Mouse (Mus musculus) ES-E14 (cell line): ENCODE measurements around the gene Gm11146. TPM values are rescaled to one million over a fixed set of nuclear protein-coding genes. Genes with fewer than 3 reads are reported as not detected.

Source experiments
- DNase-seq: peaks from one replicate; pipeline ENCODE4 v3.0.0-alpha.2; 2013; ENCODE audit warnings: low read depth, low spot score
- H3K27ac ChIP-seq: 2 replicates; pipeline ENCODE4 v1.5.1; 2012; ENCODE audit warnings: low read depth, mild to moderate bottlenecking, low read length, moderate library complexity, mixed read lengths; ENCODE audit not compliant: poor library complexity, insufficient read depth, severe bottlenecking
- H3K36me3 ChIP-seq: 2 replicates; pipeline ENCODE4 v1.6.1; 2012; ENCODE audit warnings: mild to moderate bottlenecking, low read length, moderate library complexity, mixed read lengths; ENCODE audit not compliant: control insufficient read depth, poor library complexity, insufficient read depth, severe bottlenecking
- H3K4me1 ChIP-seq, 2 experiments: fragments of 150-350 bp in 1 of 2; sonication (generic) in 1 of 2; 2 replicates each; pipeline ENCODE4 v1.6.1; 2012; ENCODE audit warnings: low read length in 2 of 2, mild to moderate bottlenecking in 1 of 2, mixed read lengths in 1 of 2; ENCODE audit not compliant: control insufficient read depth in 2 of 2, insufficient read depth in 2 of 2, poor library complexity in 1 of 2
- H3K4me3 ChIP-seq, 2 experiments: fragments of 150-350 bp in 1 of 2; sonication (generic) in 1 of 2; 2 replicates each; pipeline ENCODE4 v1.5.1; 2012; ENCODE audit warnings: low read length in 2 of 2, low read depth in 1 of 2, mild to moderate bottlenecking in 1 of 2, mixed read lengths in 1 of 2; ENCODE audit not compliant: insufficient read depth in 1 of 2, poor library complexity in 1 of 2, severe bottlenecking in 1 of 2
- H3K9ac ChIP-seq: 2 replicates; pipeline ENCODE4 v1.6.1; 2012; ENCODE audit warnings: low read depth, mild to moderate bottlenecking, low read length, mixed read lengths; ENCODE audit not compliant: poor library complexity, insufficient read depth, severe bottlenecking
- H3K9me3 ChIP-seq: fragments of 150-350 bp; sonication (generic); 2 replicates; pipeline ENCODE4 v1.6.1; 2012; ENCODE audit warnings: low read depth, mild to moderate bottlenecking, low read length; ENCODE audit not compliant: control insufficient read depth, insufficient read depth
- CHD2 ChIP-seq: IDR thresholded peaks from 2 replicates; pipeline ENCODE4 v1.6.1; 2014; ENCODE audit warnings: mild to moderate bottlenecking, low read depth, low read length, inconsistent platforms
- HCFC1 ChIP-seq: IDR thresholded peaks from 2 replicates; pipeline ENCODE4 v1.6.1; 2012; ENCODE audit warnings: low read length, inconsistent platforms, borderline replicate concordance; ENCODE audit not compliant: insufficient read depth
- MAFK ChIP-seq: IDR thresholded peaks from 2 replicates; pipeline ENCODE4 v1.6.1; 2014; ENCODE audit warnings: mild to moderate bottlenecking, low read depth, low read length, inconsistent platforms; ENCODE audit not compliant: insufficient read depth
- ZC3H11A ChIP-seq: IDR thresholded peaks from 2 replicates; pipeline ENCODE4 v1.6.1; 2012; ENCODE audit warnings: low read depth, mild to moderate bottlenecking, inconsistent platforms, low read length, borderline replicate concordance
- ZNF384 ChIP-seq: IDR thresholded peaks from 2 replicates; pipeline ENCODE4 v1.6.1; 2012; ENCODE audit warnings: low read depth, low read length, inconsistent platforms
- in situ Hi-C, 2 experiments: fragments of 600-800 bp; cut with MboI; formaldehyde crosslinking; loops; one replicate each; pipeline ENCODE4 v1.15.1; 2025; ENCODE audit warnings: low sequenced_read_pairs in 2 of 2, inconsistent platforms in 1 of 2; ENCODE audit not compliant: unreplicated experiment in 2 of 2
- total RNA-seq: library from RNA; depleted of rRNA; stranded (reverse); fragments of 300-350 nt; gene quantifications from 2 replicates; pipeline ENCODE4 v1.2.3, GENCODE M21; 2012

The Gm11146 gene
- total RNA-seq, 1 experiment: not detected

DNA sequence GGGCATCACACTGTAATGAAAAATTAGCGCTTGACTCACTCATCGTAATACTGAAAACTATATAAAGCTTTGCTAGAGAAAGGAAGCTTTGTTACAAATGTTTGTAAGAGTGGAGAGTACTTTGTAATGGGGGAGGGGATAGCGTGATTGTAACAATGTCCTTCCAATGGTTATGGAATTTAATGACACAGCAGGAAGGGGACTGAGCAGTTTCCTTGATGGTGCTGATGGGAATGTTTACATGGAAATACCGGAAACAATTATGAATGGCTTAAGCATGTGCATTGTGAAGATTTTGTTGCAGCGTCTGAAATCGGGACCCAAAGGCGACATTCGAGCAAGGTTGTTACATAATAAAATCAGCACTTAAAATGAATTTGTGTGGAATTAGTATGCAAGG lies 32.4 kb downstream of the Gm11146 start:
- no peak overlapping the region for H3K9ac ChIP-seq
- TF ChIP-seq CHD2 (no peak), ZNF384 (no peak), MAFK (no peak), HCFC1 (no peak), ZC3H11A (no peak)
- in situ Hi-C loops: no loop called here
- no peaks in the 10 kb centered on the region for H3K4me1 ChIP-seq
- no peak overlapping the region for H3K4me3 ChIP-seq
- DNase-seq: no peak
- no peak overlapping the region for H3K27ac ChIP-seq
- H3K36me3 ChIP-seq: no peaks in the 10 kb centered on the region
- H3K9me3 ChIP-seq: no peaks in the 10 kb centered on the region

DNA sequence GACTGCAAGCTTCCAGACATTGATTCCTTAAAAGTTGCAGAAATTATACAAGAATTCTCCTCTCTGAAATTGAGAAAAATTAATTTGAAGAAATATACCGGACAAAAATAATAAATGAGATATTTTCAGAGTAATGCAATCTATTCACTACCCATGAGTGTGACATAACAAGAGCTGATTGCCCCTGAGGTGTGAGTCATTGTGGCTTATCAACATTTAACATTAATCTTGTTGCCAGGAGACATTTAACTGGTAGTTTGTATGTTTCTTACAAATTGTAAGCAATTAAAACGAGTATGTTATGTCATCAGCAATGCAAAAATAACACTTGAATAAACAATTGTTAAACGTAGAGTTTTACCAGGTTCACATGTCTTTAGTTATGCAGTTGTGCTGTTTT lies 33.5 kb downstream of the Gm11146 start:
- H3K4me3 ChIP-seq: no peak overlapping the region
- no peaks in the 10 kb centered on the region for H3K4me1 ChIP-seq
- no peak overlapping the region for H3K9ac ChIP-seq
- no peaks in the 10 kb centered on the region for H3K9me3 ChIP-seq
- TF ChIP-seq HCFC1: no peak
- TF ChIP-seq MAFK: no peak
- TF ChIP-seq CHD2: no peak
- TF ChIP-seq ZNF384: no peak
- no peak for TF ChIP-seq ZC3H11A
- in situ Hi-C loops: no loop called here
- no peak overlapping the region for H3K27ac ChIP-seq
- no peaks in the 10 kb centered on the region for H3K36me3 ChIP-seq
- DNase-seq: no peak

DNA sequence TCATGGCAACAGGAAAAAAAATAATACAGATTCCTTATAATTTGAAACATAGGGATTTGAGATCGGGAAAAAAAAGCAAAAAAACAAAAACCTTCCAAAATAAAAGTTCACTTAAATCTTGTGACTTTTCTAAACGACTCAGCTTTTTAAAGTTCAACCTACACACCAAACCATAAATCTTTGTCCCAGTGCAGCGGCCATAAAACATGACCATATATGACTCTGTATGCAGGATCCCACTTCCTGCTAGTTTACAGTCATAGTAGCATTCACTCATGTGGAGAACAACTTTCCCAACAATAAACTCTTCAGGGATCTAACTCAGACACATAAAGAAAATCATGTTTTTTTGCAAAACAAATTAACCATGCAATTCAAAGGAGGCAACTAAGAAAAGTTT lies 39.0 kb downstream of the Gm11146 start:
- TF ChIP-seq ZNF384 (no peak), MAFK (no peak), HCFC1 (no peak), CHD2 (no peak), ZC3H11A (no peak)
- no peak for DNase-seq
- no peaks in the 10 kb centered on the region for H3K36me3 ChIP-seq
- H3K4me1 ChIP-seq: no peaks in the 10 kb centered on the region
- in situ Hi-C loops: no loop called here
- H3K27ac ChIP-seq: no peak overlapping the region
- H3K4me3 ChIP-seq: no peak overlapping the region
- no peaks in the 10 kb centered on the region for H3K9me3 ChIP-seq
- H3K9ac ChIP-seq: no peak overlapping the region

DNA sequence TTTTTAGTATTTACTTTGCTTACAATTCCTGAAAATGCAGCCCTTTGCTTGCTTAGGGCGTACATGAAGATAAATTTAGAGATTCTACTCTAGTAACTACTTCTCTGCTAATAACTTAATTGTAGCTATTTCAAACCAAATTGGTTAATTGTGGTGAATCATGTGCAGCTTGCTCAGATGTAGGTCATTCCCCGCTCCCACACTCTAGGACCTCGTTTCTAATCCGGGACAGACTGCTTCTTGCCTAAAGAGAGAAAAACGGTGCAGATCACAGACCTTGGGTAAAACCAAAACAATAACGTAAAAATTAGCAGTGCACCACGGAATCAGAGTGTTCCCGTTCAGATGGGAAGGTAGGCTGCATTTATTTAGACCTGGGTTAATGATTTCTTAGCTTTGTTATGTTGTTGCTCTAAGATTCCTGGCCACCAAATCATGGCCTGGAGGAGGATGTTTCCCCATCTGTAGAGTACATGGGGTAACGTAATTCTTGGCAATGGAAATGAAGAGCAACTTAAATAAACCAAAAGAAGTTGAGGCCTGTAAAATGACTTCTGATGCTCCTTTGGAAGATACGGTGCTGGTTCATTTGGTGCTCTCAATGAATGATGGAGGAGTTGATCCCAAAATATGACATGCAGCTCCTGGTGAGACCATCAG lies 45.3 kb downstream of the Gm11146 start:
- no peak for DNase-seq
- TF ChIP-seq ZC3H11A (no peak), CHD2 (no peak), ZNF384 (no peak), MAFK (no peak)

DNA sequence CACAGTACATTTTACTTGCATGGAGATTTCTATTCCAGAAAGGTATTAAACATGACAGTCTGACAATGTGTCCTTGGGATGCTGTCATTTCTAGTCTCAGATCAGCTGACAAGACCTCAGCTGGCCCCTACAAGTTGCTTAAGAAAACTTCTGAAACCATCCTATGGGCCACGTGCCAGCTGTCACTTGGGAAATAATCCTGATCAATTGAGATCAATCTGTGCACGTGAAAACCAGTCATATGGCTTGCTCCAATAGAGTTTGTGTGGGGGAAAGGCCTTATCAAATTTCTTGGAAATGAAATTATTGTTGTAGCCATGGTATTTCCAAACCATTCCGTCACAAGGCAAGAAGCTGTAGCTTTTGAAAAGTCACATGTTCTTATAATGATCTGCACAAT lies 50.8 kb downstream of the Gm11146 start:
- no peak overlapping the region for H3K4me3 ChIP-seq
- no peak overlapping the region for H3K27ac ChIP-seq
- TF ChIP-seq ZC3H11A: no peak
- TF ChIP-seq CHD2: no peak
- no peak for TF ChIP-seq MAFK
- TF ChIP-seq HCFC1: no peak
- no peak for TF ChIP-seq ZNF384
- no peak for DNase-seq
- no peak overlapping the region for H3K9ac ChIP-seq
- no peaks in the 10 kb centered on the region for H3K4me1 ChIP-seq
- H3K36me3 ChIP-seq: no peaks in the 10 kb centered on the region
- H3K9me3 ChIP-seq: no peaks in the 10 kb centered on the region
- in situ Hi-C loops: no loop called here

More for the DNA sequence above, 45.3 kb downstream of the Gm11146 start:
- H3K36me3 ChIP-seq: no peaks in the 10 kb centered on the region
- H3K27ac ChIP-seq: no peak overlapping the region
- in situ Hi-C loops: no loop called here
- no peaks in the 10 kb centered on the region for H3K4me1 ChIP-seq
- H3K4me3 ChIP-seq: no peak overlapping the region
- H3K9ac ChIP-seq: no peak overlapping the region
- H3K9me3 ChIP-seq: no peaks in the 10 kb centered on the region
